Mouse (Mus musculus) activated CD4-positive, CD25-positive, alpha-beta regulatory T cell, adult 9 weeks (primary cell): Measurements from ENCODE around the gene Rhox4b. TPM values are rescaled to one million over a fixed set of nuclear protein-coding genes. Genes with fewer than 3 reads are reported as not detected.

Source experiments
- polyA plus RNA-seq: library from polyadenylated mRNA; unstranded; fragments of 100-300 nt; shearing (Covaris generic); gene quantifications from one replicate; pipeline ENCODE4 v1.2.1, GENCODE M21; 2017

Rhox4b gene
- polyA plus RNA-seq = not detected

GRCm38 (mm10) chrX:37432194-37432593 lies at the start of gene Rhox4b:
Rhox4b (plus strand) TSS chrX:37432494.

GRCm38 (mm10) chrX:37390548-37390947 lies 41.7 kb upstream of the Rhox4b start, which contains the start of gene Rhox4a2:
Rhox4a2 (plus strand) TSS chrX:37390848.

GRCm38 (mm10) chrX:37411767-37412166 lies 20.5 kb upstream of the Rhox4b start, which contains the start of gene Rhox2b:
Rhox2b (plus strand) TSS chrX:37412067.

GRCm38 (mm10) chrX:37453380-37453779 lies 21.1 kb downstream of the Rhox4b start, which contains the start of gene Rhox2c:
Rhox2c (plus strand) TSS chrX:37453680.

GRCm38 (mm10) chrX:37458285-37458684 lies 26.0 kb downstream of the Rhox4b start, which contains the start of gene Rhox3c:
Rhox3c (plus strand) TSS chrX:37458585.

GRCm38 (mm10) chrX:37480037-37480436 lies 47.7 kb downstream of the Rhox4b start, which contains the start of gene Rhox4c:
Rhox4c (plus strand) TSS chrX:37480337.

Other genes with a start within 250 kb of the Rhox4b start
- 270 TPM for gene Ndufa1, start 241.3 kb upstream of the Rhox4b start, polyA plus RNA-seq
- gene Rnf113a1, start 241.2 kb upstream of the Rhox4b start, polyA plus RNA-seq = 12.8 TPM
- gene Gm9, start 221.5 kb upstream of the Rhox4b start, polyA plus RNA-seq = not detected
- gene Rhox1, start 210.2 kb upstream of the Rhox4b start, polyA plus RNA-seq = not detected
- gene Rhox2a, start 187.5 kb upstream of the Rhox4b start, polyA plus RNA-seq = not detected
- gene Rhox3a, start 182.6 kb upstream of the Rhox4b start, polyA plus RNA-seq = not detected
- not detected for gene Rhox4a, start 167.2 kb upstream of the Rhox4b start, polyA plus RNA-seq
- gene Rhox3a2, start 52.5 kb upstream of the Rhox4b start, polyA plus RNA-seq = not detected
- not detected for gene Rhox4a2, start 41.6 kb upstream of the Rhox4b start, polyA plus RNA-seq
- not detected for gene Rhox2b, start 20.4 kb upstream of the Rhox4b start, polyA plus RNA-seq
- not detected for gene Rhox2c, start 21.2 kb downstream of the Rhox4b start, polyA plus RNA-seq
- not detected for gene Rhox3c, start 26.1 kb downstream of the Rhox4b start, polyA plus RNA-seq
- gene Rhox4c, start 47.8 kb downstream of the Rhox4b start, polyA plus RNA-seq = not detected
- gene Rhox2d, start 60.9 kb downstream of the Rhox4b start, polyA plus RNA-seq = not detected
- gene Rhox4d, start 81.9 kb downstream of the Rhox4b start, polyA plus RNA-seq = not detected
- not detected for gene Rhox2e, start 98.0 kb downstream of the Rhox4b start, polyA plus RNA-seq
- gene Rhox3e, start 109.5 kb downstream of the Rhox4b start, polyA plus RNA-seq = not detected
- gene Rhox4e, start 124.9 kb downstream of the Rhox4b start, polyA plus RNA-seq = not detected
- not detected for gene Rhox2f, start 138.9 kb downstream of the Rhox4b start, polyA plus RNA-seq
- gene Rhox3f, start 148.5 kb downstream of the Rhox4b start, polyA plus RNA-seq = not detected
- gene Rhox4f, start 175.2 kb downstream of the Rhox4b start, polyA plus RNA-seq = not detected
- not detected for gene Rhox3g, start 196.1 kb downstream of the Rhox4b start, polyA plus RNA-seq
- not detected for gene Rhox2g, start 211.0 kb downstream of the Rhox4b start, polyA plus RNA-seq
- not detected for gene Rhox4g, start 218.8 kb downstream of the Rhox4b start, polyA plus RNA-seq
- not detected for gene Rhox3h, start 236.3 kb downstream of the Rhox4b start, polyA plus RNA-seq
- not detected for gene Rhox2h, start 240.8 kb downstream of the Rhox4b start, polyA plus RNA-seq